ENCODE assay signal across 10 mouse cellular contexts in genomic region chr9:80391404-80391803, GRCm38 (mm10).
"Had no signal": no experiment of that assay in that cellular context is flagged by ENCODE, and none has a peak within 500 bp of the region (broad histone marks: within the 10 kb centered on the region; RNA-seq: fewer than 3 reads in every experiment).

No protein-coding gene starts in this region.

- H3K27me3 ChIP-seq: limb, embryonic 13.5 days; midbrain, embryonic 13.5 days had no signal

- H3K9me3 ChIP-seq: limb, embryonic 13.5 days; midbrain, embryonic 13.5 days had no signal

- H3K27ac ChIP-seq: layer of hippocampus, adult 2 months; limb, embryonic 13.5 days; liver, embryonic 14.5 days; midbrain, embryonic 13.5 days had no signal

- H3K9ac ChIP-seq: limb, embryonic 13.5 days; liver, embryonic 14.5 days; midbrain, embryonic 13.5 days had no signal

- DNase-seq: kidney, postnatal 10 days; kidney, postnatal 4 days; left cerebral cortex, postnatal 4 days; lung, adult 18-20 months; thymus, adult 18-20 months; thymus, postnatal 14 days had no signal

- H3K4me2 ChIP-seq: limb, embryonic 13.5 days; midbrain, embryonic 13.5 days had no signal

- H3K4me3 ChIP-seq: layer of hippocampus, adult 2 months; limb, embryonic 13.5 days; midbrain, embryonic 13.5 days had no signal

- H3K36me3 ChIP-seq: limb, embryonic 13.5 days; midbrain, embryonic 13.5 days had no signal
